Mouse (Mus musculus) liver, embryonic 14.5 days (tissue): ENCODE data around the gene Slbp.

ENCODE experiments used
- CTCF ChIP-seq: IDR thresholded peaks from 2 replicates; pipeline ENCODE4 v1.5.1; 2016; ENCODE audit warnings: antibody characterized with exemption, low read depth, control low read depth
- EP300 ChIP-seq: IDR thresholded peaks from 2 replicates; pipeline ENCODE4 v1.6.1; 2016; ENCODE audit warnings: antibody characterized with exemption, low read depth

DNA sequence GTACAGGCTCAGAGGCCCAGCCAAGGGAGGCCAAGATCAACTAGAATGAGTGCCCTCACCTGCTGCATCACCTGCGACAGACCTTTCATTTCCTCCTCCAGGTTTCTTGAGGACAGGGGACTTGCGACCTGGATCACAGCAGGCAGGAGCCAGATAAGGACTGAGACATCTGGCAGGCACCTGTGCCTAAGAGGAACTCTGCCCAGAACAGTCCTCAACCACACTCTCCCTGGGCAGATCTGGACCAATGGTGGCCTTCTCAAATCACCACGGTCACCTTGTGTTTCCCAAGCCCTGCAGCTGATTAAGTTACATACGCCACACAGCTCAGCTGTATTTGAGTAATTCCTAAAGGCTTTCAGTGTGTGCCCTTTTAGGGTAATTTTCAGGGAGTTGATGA lies 21.8 kb downstream of the Slbp start:
- TF ChIP-seq CTCF (no peak), EP300 (no peak)
